In the genomic region with DNA sequence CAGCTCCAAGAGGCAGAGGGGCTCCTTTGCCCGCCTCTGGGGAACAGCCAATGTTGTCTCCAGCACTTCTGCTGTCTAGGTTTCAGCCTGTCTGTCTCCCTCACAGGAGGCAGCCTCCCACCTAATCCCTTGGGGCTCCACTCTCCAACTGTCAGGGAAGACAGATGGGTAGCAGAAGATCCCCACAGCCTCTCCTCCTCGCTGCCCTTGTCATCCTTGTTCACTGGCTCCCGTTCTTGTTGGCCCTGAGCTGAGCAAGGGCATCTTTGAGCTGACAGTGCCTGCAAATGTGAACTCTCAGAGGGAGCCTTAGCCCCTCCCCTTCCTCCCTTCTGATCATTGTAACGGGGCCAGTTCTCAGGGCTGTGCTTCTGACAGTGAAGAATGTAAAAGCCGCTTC, we compare ENCODE assay signal across 8 mouse cellular contexts. TPM values are rescaled to one million over a fixed set of nuclear protein-coding genes. Genes with fewer than 3 reads are reported as not detected.
DNase-seq lines count a peak whose midpoint lies in the region; ATAC-seq and TF ChIP-seq lines count a peak whose summit lies in the region.

No protein-coding gene starts in this region.

- H3K27me3 ChIP-seq in kidney, embryonic 14.5 days (ENCODE audit: control insufficient read depth, insufficient read depth, low read length), result no peaks in the 10 kb centered on the region
- H3K27me3 ChIP-seq in embryonic facial prominence, embryonic 12.5 days, result no peaks in the 10 kb centered on the region
- H3K27me3 ChIP-seq in intestine, postnatal 0 days (replicated peaks; ENCODE audit: control insufficient read depth, insufficient read depth, low read length), result no peaks in the 10 kb centered on the region
- no peaks in the 10 kb centered on the region for H3K27me3 ChIP-seq in midbrain, embryonic 13.5 days

- peak overlapping the region; percentile 16 for H3K4me2 ChIP-seq in kidney, embryonic 14.5 days (replicated peaks; ENCODE audit: low read depth, low read length)
- peak overlapping the region; percentile 28; the same call in 1 of the 2 replicates for H3K4me2 ChIP-seq in embryonic facial prominence, embryonic 12.5 days (replicated peaks)
- H3K4me2 ChIP-seq in intestine, postnatal 0 days (replicated peaks; ENCODE audit: low read depth), result peak overlapping the region; percentile 44
- peak overlapping the region; percentile 25 for H3K4me2 ChIP-seq in midbrain, embryonic 13.5 days (replicated peaks)

- DNase-seq in kidney, adult 18-20 months, result no peak
- peak; percentile 67 for DNase-seq in MN1 (ENCODE audit: low spot score)
- no peak for DNase-seq in urinary bladder, postnatal 14 days (ENCODE audit: low spot score)
- no peak for DNase-seq in urinary bladder, postnatal 4 days (ENCODE audit: low spot score in 2 of 2)

- peak; percentile 67; the same call in 1 of the 2 replicates for ATAC-seq in kidney, embryonic 14.5 days (ENCODE audit: low FRiP score, low TSS enrichment)
- ATAC-seq in embryonic facial prominence, embryonic 12.5 days (ENCODE audit: insufficient number of reproducible peaks, insufficient read depth, low FRiP score, low TSS enrichment), result peak; percentile 63; the same call in 1 of the 2 replicates
- no peak for ATAC-seq in intestine, postnatal 0 days
- peak; percentile 54 for ATAC-seq in midbrain, embryonic 13.5 days

- peaks cover 4% of the 10 kb centered on the region; the same call in 1 of the 2 replicates for H3K4me1 ChIP-seq in kidney, embryonic 14.5 days (ENCODE audit: control insufficient read depth, insufficient read depth, low read length)
- H3K4me1 ChIP-seq in embryonic facial prominence, embryonic 12.5 days, result peaks cover 11% of the 10 kb centered on the region
- H3K4me1 ChIP-seq in intestine, postnatal 0 days (replicated peaks; ENCODE audit: control insufficient read depth, insufficient read depth, low read length), result no peaks in the 10 kb centered on the region
- H3K4me1 ChIP-seq in midbrain, embryonic 13.5 days (replicated peaks), result peaks cover 19% of the 10 kb centered on the region

- no peak for TF ChIP-seq CTCF in intestine, postnatal 0 days (IDR thresholded peaks at IDR 0.05; ENCODE audit: low read depth)

- 1% methylated on average over 5 of the region's 5 CpGs for WGBS in kidney, embryonic 14.5 days
- WGBS in embryonic facial prominence, embryonic 12.5 days, result 6% methylated on average over 5 of the region's 5 CpGs
- 14% methylated on average over 5 of the region's 5 CpGs for WGBS in intestine, postnatal 0 days
- WGBS in midbrain, embryonic 13.5 days, result 20% methylated on average over 5 of the region's 5 CpGs

- no peak overlapping the region for H3K4me3 ChIP-seq in kidney, embryonic 14.5 days (ENCODE audit: low read length)
- H3K4me3 ChIP-seq in embryonic facial prominence, embryonic 12.5 days, result no peak overlapping the region
- no peak overlapping the region for H3K4me3 ChIP-seq in intestine, postnatal 0 days (ENCODE audit: low read depth, low read length)
- no peak overlapping the region for H3K4me3 ChIP-seq in midbrain, embryonic 13.5 days (replicated peaks)

- no peak overlapping the region for H3K9ac ChIP-seq in kidney, embryonic 14.5 days (ENCODE audit: low read depth, low read length)
- no peak overlapping the region for H3K9ac ChIP-seq in embryonic facial prominence, embryonic 12.5 days
- H3K9ac ChIP-seq in intestine, postnatal 0 days (ENCODE audit: low read depth, low read length), result no peak overlapping the region
- peak overlapping the region; percentile 19; the same call in 1 of the 2 replicates for H3K9ac ChIP-seq in midbrain, embryonic 13.5 days (replicated peaks)

- no peak overlapping the region for H3K27ac ChIP-seq in kidney, embryonic 14.5 days (ENCODE audit: low read depth, low read length)
- H3K27ac ChIP-seq in embryonic facial prominence, embryonic 12.5 days, result no peak overlapping the region
- no peak overlapping the region for H3K27ac ChIP-seq in intestine, postnatal 0 days (ENCODE audit: low read depth, low read length)
- H3K27ac ChIP-seq in midbrain, embryonic 13.5 days, result peak overlapping the region; percentile 47; the same call in 1 of the 2 replicates

- H3K36me3 ChIP-seq in kidney, embryonic 14.5 days (ENCODE audit: control insufficient read depth, insufficient read depth, low read length), result no peaks in the 10 kb centered on the region
- no peaks in the 10 kb centered on the region for H3K36me3 ChIP-seq in embryonic facial prominence, embryonic 12.5 days
- no peaks in the 10 kb centered on the region for H3K36me3 ChIP-seq in intestine, postnatal 0 days (ENCODE audit: control insufficient read depth, insufficient read depth)
- peaks cover 31% of the 10 kb centered on the region for H3K36me3 ChIP-seq in midbrain, embryonic 13.5 days

- no peaks in the 10 kb centered on the region for H3K9me3 ChIP-seq in kidney, embryonic 14.5 days (ENCODE audit: control insufficient read depth, low read length)
- H3K9me3 ChIP-seq in embryonic facial prominence, embryonic 12.5 days, result no peaks in the 10 kb centered on the region
- no peaks in the 10 kb centered on the region for H3K9me3 ChIP-seq in intestine, postnatal 0 days (ENCODE audit: control insufficient read depth)
- H3K9me3 ChIP-seq in midbrain, embryonic 13.5 days, result no peaks in the 10 kb centered on the region

RNA-seq across cellular contexts. Expression of a gene that starts 13.7 kb away (rescaled TPM):
- 15.5 and 19.3 TPM in 2 replicates for polyA plus RNA-seq in kidney, embryonic 14.5 days (2014; fragmentation: Nextera tagmentation; extraction: Ambion mirVana)
- polyA plus RNA-seq in embryonic facial prominence, embryonic 12.5 days (2016; fragmentation: Nextera tagmentation; extraction: Ambion mirVana), result 30.4 and 32.6 TPM in 2 replicates
- polyA plus RNA-seq in intestine, postnatal 0 days (2015; fragmentation: Nextera tagmentation; extraction: Ambion mirVana), result 6.7 and 7.0 TPM in 2 replicates
- 44.9 and 49.9 TPM in 2 replicates for polyA plus RNA-seq in midbrain, embryonic 13.5 days (2015; fragmentation: Nextera tagmentation; extraction: Ambion mirVana)
